Mouse (Mus musculus) stomach, embryonic 16.5 days (tissue): Measurements from ENCODE around the gene Myocos. TPM values are rescaled to one million over a fixed set of nuclear protein-coding genes. Genes with fewer than 3 reads are reported as not detected.

Source experiments
- ATAC-seq: fragments of 200-750 bp; cut with Nextera tagmentation; 2 replicates; pipeline ENCODE4 v1.8.0; 2017; ENCODE audit warnings: moderate number of reproducible peaks, moderate TSS enrichment; ENCODE audit not compliant: insufficient read depth, low FRiP score
- H3K27ac ChIP-seq: fragments of 300-500 bp; sonication (generic); 2 replicates; pipeline ENCODE4 v1.5.1; 2014; ENCODE audit warnings: low read length
- H3K27me3 ChIP-seq: fragments of 300-500 bp; sonication (generic); 2 replicates; pipeline ENCODE4 v1.6.1; 2014; ENCODE audit warnings: low read length, control low read depth, mixed read lengths; ENCODE audit not compliant: control insufficient read depth, insufficient read depth
- H3K36me3 ChIP-seq: fragments of 300-500 bp; sonication (generic); 2 replicates; pipeline ENCODE4 v1.6.1; 2014; ENCODE audit warnings: low read length; ENCODE audit not compliant: control insufficient read depth, insufficient read depth
- H3K4me1 ChIP-seq: fragments of 300-500 bp; sonication (generic); 2 replicates; pipeline ENCODE4 v1.6.1; 2014; ENCODE audit warnings: low read length, control low read depth, mixed read lengths; ENCODE audit not compliant: control insufficient read depth, insufficient read depth
- H3K4me2 ChIP-seq: fragments of 300-500 bp; sonication (generic); 2 replicates; pipeline ENCODE4 v1.6.1; 2014; ENCODE audit warnings: low read depth, low read length, mixed read lengths
- H3K4me3 ChIP-seq: fragments of 300-500 bp; sonication (generic); replicated peaks from 2 replicates; pipeline ENCODE4 v1.5.1; 2014; ENCODE audit warnings: mild to moderate bottlenecking, low read length
- H3K9ac ChIP-seq: fragments of 300-500 bp; sonication (generic); 2 replicates; pipeline ENCODE4 v1.6.1; 2014; ENCODE audit warnings: low read length
- H3K9me3 ChIP-seq: fragments of 300-500 bp; sonication (generic); replicated peaks from 2 replicates; pipeline ENCODE4 v1.6.1; 2016; ENCODE audit warnings: low read length, control low read depth; ENCODE audit not compliant: control insufficient read depth
- WGBS: fragments of 180-500 bp; shearing (Covaris S2); extraction: QIAGEN DNeasy Blood & Tissue Kit; methylation state at CpG from one replicate; pipeline ENCODE4 v1.1.7; 2014; 5-methylcytosine and 5-hydroxymethylcytosine counted together
- polyA plus RNA-seq: library from polyadenylated mRNA; unstranded; fragments of >200 nt; fragmentation: Nextera tagmentation; extraction: Ambion mirVana; gene quantifications from 2 replicates; pipeline ENCODE4 v1.2.1, GENCODE M21; 2015

The Myocos gene
- not detected in 2 replicates for polyA plus RNA-seq

- Histone ChIP-seq H3K9me3 (no peaks in the 10 kb centered on the region), H3K4me1 (no peaks in the 10 kb centered on the region), H3K9ac (no peak within 1 kb of the TSS), H3K4me2 (no peak within 1 kb of the TSS), H3K4me3 (no peak within 1 kb of the TSS), H3K36me3 (no peaks in the 10 kb centered on the region), H3K27ac (no peak within 1 kb of the TSS), H3K27me3 (no peaks in the 10 kb centered on the region)
- 88% methylated on average over 7 of the region's 7 CpGs for WGBS
- no peak for ATAC-seq
Observed at GRCm38 (mm10) chr1:162658119-162658518, at the start of gene Myocos. Myocos (minus strand) TSS chr1:162658219.

GRCm38 (mm10) chr1:162700389-162701066, 42.5 kb upstream of the Myocos start:
- WGBS: 68% methylated on average over 8 of the region's 8 CpGs
- no peak overlapping the region for H3K9ac ChIP-seq
- H3K4me2 ChIP-seq: no peak overlapping the region
- H3K4me3 ChIP-seq: no peak overlapping the region
- H3K27me3 ChIP-seq: no peaks in the 10 kb centered on the region
- H3K27ac ChIP-seq: no peak overlapping the region
- H3K4me1 ChIP-seq: no peaks in the 10 kb centered on the region
- ATAC-seq: no peak
- H3K9me3 ChIP-seq: no peaks in the 10 kb centered on the region
- peaks cover 41% of the 10 kb centered on the region for H3K36me3 ChIP-seq

- ATAC-seq: no peak
- Histone ChIP-seq H3K4me2 (no peak overlapping the region), H3K9ac (no peak overlapping the region), H3K4me1 (no peaks in the 10 kb centered on the region), H3K9me3 (no peaks in the 10 kb centered on the region), H3K27ac (no peak overlapping the region), H3K36me3 (peaks cover 33% of the 10 kb centered on the region), H3K4me3 (no peak overlapping the region), H3K27me3 (no peaks in the 10 kb centered on the region)
- WGBS: 93% methylated on average over 6 of the region's 6 CpGs
Observed at GRCm38 (mm10) chr1:162697866-162698265, 39.8 kb upstream of the Myocos start.

GRCm38 (mm10) chr1:162693721-162694120, 35.7 kb upstream of the Myocos start:
- no peak overlapping the region for H3K4me2 ChIP-seq
- H3K36me3 ChIP-seq: peaks cover 30% of the 10 kb centered on the region
- H3K4me3 ChIP-seq: no peak overlapping the region
- no peaks in the 10 kb centered on the region for H3K9me3 ChIP-seq
- H3K9ac ChIP-seq: no peak overlapping the region
- no peak for ATAC-seq
- H3K27ac ChIP-seq: no peak overlapping the region
- 86% methylated on average over 2 of the region's 2 CpGs for WGBS
- no peaks in the 10 kb centered on the region for H3K27me3 ChIP-seq
- H3K4me1 ChIP-seq: no peaks in the 10 kb centered on the region

- H3K27ac ChIP-seq: no peak overlapping the region
- peak overlapping the region; percentile 65 for H3K4me2 ChIP-seq
- no peaks in the 10 kb centered on the region for H3K9me3 ChIP-seq
- peak overlapping the region; percentile 58 for H3K9ac ChIP-seq
- H3K36me3 ChIP-seq: no peaks in the 10 kb centered on the region; the same call in 1 of the 2 replicates
- peak; percentile 77 for ATAC-seq
- H3K4me1 ChIP-seq: no peaks in the 10 kb centered on the region
- H3K4me3 ChIP-seq: peak overlapping the region; percentile 38
- 3% methylated on average over 11 of the region's 11 CpGs for WGBS
- H3K27me3 ChIP-seq: no peaks in the 10 kb centered on the region
Observed at GRCm38 (mm10) chr1:162665486-162666174, 7.6 kb upstream of the Myocos start.

- Histone ChIP-seq H3K9me3 (no peaks in the 10 kb centered on the region), H3K9ac (peak overlapping the region; percentile 58; the same call in 1 of the 2 replicates), H3K27ac (no peak overlapping the region), H3K36me3 (no peaks in the 10 kb centered on the region), H3K4me3 (peak overlapping the region; percentile 38; the same call in 1 of the 2 replicates), H3K4me1 (no peaks in the 10 kb centered on the region), H3K4me2 (peak overlapping the region; percentile 65), H3K27me3 (no peaks in the 10 kb centered on the region)
- WGBS: 12% methylated on average over 10 of the region's 10 CpGs
- ATAC-seq: peak; percentile 96
Observed at GRCm38 (mm10) chr1:162664826-162665475, 6.9 kb upstream of the Myocos start.

GRCm38 (mm10) chr1:162660276-162660860, 2.3 kb upstream of the Myocos start:
- Histone ChIP-seq H3K27me3 (no peaks in the 10 kb centered on the region), H3K4me3 (no peak overlapping the region), H3K4me2 (no peak overlapping the region), H3K27ac (no peak overlapping the region), H3K9me3 (no peaks in the 10 kb centered on the region), H3K4me1 (no peaks in the 10 kb centered on the region), H3K36me3 (no peaks in the 10 kb centered on the region), H3K9ac (no peak overlapping the region)
- WGBS: 73% methylated on average over 11 of the region's 11 CpGs
- no peak for ATAC-seq

GRCm38 (mm10) chr1:162648416-162648815, 9.6 kb downstream of the Myocos start:
- 91% methylated on average over 14 of the region's 14 CpGs for WGBS
- Histone ChIP-seq H3K27me3 (no peaks in the 10 kb centered on the region), H3K4me1 (peaks cover 3% of the 10 kb centered on the region; the same call in 1 of the 2 replicates)

More at GRCm38 (mm10) chr1:162648416-162648815, 9.6 kb downstream of the Myocos start:
- H3K4me3 ChIP-seq: no peak overlapping the region
- H3K36me3 ChIP-seq: no peaks in the 10 kb centered on the region
- no peak overlapping the region for H3K4me2 ChIP-seq
- no peak overlapping the region for H3K9ac ChIP-seq
- no peak overlapping the region for H3K27ac ChIP-seq
- H3K9me3 ChIP-seq: no peaks in the 10 kb centered on the region
- ATAC-seq: no peak
